In the genomic region with DNA sequence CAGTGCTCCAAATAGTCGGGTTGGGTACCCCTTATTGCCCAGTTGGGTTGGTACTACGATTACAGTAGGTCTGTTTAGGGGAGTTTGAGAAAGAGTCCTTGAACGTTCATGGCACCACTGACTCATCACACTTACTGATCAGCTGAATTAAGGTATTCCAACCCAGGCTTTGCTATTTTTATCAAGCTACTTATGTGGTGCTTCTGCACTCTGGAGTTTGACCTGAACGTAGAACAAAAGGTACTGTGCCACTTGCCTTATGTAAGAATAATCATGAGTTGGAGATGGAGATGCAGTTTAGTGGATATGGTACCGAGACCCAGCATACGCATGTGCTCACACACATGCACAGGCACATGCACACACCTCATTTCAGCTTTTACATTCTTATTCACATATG, we compare ENCODE assay signal across 17 mouse cellular contexts. TPM values are rescaled to one million over a fixed set of nuclear protein-coding genes. Genes with fewer than 3 reads are reported as not detected.
A peak's percentile ranks its signal among the peaks of the same experiment; 100 is the strongest.
DNase-seq lines count a peak whose midpoint lies in the region.
"Had no signal": no experiment of that assay in that cellular context is flagged by ENCODE, and none has a peak within 500 bp of the region (broad histone marks: within the 10 kb centered on the region; RNA-seq: fewer than 3 reads in every experiment).

No protein-coding gene starts in this region.

- peak; percentile 27 for DNase-seq in heart, adult 8-10 months (ENCODE audit: low spot score)
- no peak for DNase-seq in heart, postnatal 36 days
- DNase-seq in kidney, adult 8-10 months, result peak; percentile 66 to 80
- DNase-seq in kidney, postnatal 10 days, result no peak
- peak; percentile 48 for DNase-seq in brain, adult 2 months (ENCODE audit: low read depth, low spot score)
- peak; percentile 54 for DNase-seq in kidney, postnatal 14 days
- no peak for DNase-seq in frontal cortex, postnatal 25 days (ENCODE audit: low spot score in 2 of 2)
- no peak for DNase-seq in cerebellum, adult 11 months
- DNase-seq: adrenal gland, postnatal 10 days; cerebellum, adult 8-10 months; cerebellum, postnatal 14 days; embryo, embryonic 11 days; gastrocnemius, postnatal 36 days had no signal

- intact Hi-C loops in heart, postnatal 36 days (cut with DNase I), result no loop called here

RNA-seq across cellular contexts. Expression of a gene that starts 4.4 kb away (rescaled TPM):
- 10 to 100 TPM; 30.4 to 43.0 (median 36.2) TPM for total RNA-seq in heart, adult 8-10 months (2022)
- 10 to 100 TPM; 28.9 to 33.6 TPM for total RNA-seq in heart, postnatal 36 days (2021)

RNA-seq across cellular contexts. Expression of a gene that starts 32.9 kb away (rescaled TPM):
- total RNA-seq in heart, adult 8-10 months (2022), result under 1 TPM; 0.28 to 0.80 (median 0.49) TPM
- under 1 TPM; 0.53 to 0.65 TPM for total RNA-seq in heart, postnatal 36 days (2021)
- total RNA-seq: common myeloid progenitor, adult 5-6 weeks; ES-E14; hematopoietic stem cell, adult 5-6 weeks; hindbrain, postnatal 0 days had no signal

RNA-seq across cellular contexts. Expression of a gene that starts 39.8 kb away (rescaled TPM):
- total RNA-seq in heart, adult 8-10 months (2022), result 10 to 100 TPM; 10.8 to 12.2 (median 11.1) TPM
- total RNA-seq in heart, postnatal 36 days (2021), result 10 to 100 TPM; 12.1 to 13.4 TPM

Comparison
In these comparisons a context has a peak if more than half of its experiments do, and no peak if none do; other contexts are left out.
1. DNase-seq: peak in heart, adult 8-10 months (single experiment), kidney, adult 8-10 months (2 of 2), brain, adult 2 months (single experiment) and kidney, postnatal 14 days (single experiment); none in heart, postnatal 36 days (0 of 2), kidney, postnatal 10 days (single experiment), frontal cortex, postnatal 25 days (0 of 2) and cerebellum, adult 11 months (single experiment).